Mouse (Mus musculus) urinary bladder, postnatal 0 days (tissue): ENCODE data around the gene Olfr177. TPM values are rescaled to one million over a fixed set of nuclear protein-coding genes. Genes with fewer than 3 reads are reported as not detected.

Experiments used
- polyA plus RNA-seq: library from polyadenylated mRNA; unstranded; fragments of >200 nt; fragmentation: Nextera tagmentation; extraction: Ambion mirVana; gene quantifications from 2 replicates; pipeline ENCODE4 v1.2.1, GENCODE M21; 2015

Gene Olfr177
- not detected in 2 replicates for polyA plus RNA-seq

DNA sequence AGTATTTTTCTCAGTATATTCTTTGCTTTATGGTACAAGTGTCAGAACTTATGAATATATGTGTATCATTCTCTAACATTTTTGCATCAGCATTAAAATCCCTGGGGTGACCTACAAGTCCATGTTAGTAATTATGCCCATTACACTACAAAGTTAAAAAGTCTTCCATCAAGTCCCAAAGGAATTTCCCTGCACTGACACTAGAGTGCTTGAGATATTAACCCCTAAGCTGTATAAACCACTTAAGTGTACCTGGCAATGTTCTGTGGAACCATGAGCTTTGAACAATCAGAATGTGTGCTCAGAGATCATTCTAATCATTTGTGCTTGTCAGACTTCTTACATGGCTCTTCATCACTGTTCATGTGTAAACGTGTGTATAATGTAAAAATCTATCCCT lies at the start of gene Olfr177:
Gene Olfr177 (minus strand): TSS at position 101 of the 400 bp plus-strand sequence.

DNA sequence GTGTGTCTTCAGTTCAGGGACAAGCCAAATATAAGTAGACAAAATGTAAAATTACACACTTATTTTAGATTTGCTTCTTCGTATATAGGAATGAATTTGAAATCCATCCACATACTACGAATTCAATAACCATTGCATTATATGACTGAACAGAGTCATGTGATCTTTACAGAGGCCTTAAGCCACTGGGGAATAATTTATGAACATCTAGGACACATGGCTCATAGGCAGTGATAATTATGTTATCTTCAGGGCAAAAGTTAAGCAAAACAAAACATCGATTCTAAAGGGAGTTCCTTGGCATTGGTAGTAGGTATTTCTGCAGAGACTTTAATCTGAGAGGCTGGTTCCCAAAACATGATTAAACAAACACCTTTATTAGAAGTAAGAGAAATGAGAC lies 17.4 kb upstream of the Olfr177 start, which contains the start of gene Olfr178:
Gene Olfr178 (minus strand): TSS at position 101 of the 400 bp plus-strand sequence.

DNA sequence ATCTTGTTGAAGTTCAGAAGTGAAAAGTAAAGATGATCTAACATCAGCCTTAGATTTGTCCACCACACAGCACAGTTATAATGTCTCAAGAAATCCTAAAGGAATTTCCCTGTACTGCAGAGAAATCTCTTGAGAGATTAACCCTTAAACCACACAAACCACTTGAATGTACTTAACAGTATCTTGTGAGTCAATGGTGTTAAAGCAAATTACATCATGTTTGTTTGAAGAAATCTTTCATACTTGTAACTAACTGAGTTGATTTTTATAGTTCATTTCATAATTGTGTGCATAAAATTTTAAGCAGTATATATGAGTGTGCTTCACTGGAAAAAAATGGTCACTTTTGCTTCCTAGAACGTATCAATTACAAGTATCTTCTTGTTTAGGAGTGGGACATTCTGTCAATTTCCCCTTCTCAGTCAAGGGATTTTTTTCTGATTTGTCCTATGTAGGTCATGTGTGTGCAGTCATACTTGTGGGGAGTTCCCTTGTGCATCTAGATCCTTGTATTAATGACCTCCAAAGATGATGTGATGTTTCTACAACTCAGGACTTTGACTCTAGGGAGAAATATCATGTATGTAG lies 47.7 kb downstream of the Olfr177 start, which contains the start of gene Olfr175-ps1:
Gene Olfr175-ps1 (minus strand): TSS at position 51 of the 588 bp plus-strand sequence.

Other genes with a start within 250 kb of the Olfr177 start
- not detected in 2 replicates for gene E330017A01Rik, start 236.0 kb downstream of the Olfr177 start, polyA plus RNA-seq
- 18.8 and 24.2 TPM in 2 replicates for gene Cpox, start 204.5 kb downstream of the Olfr177 start, polyA plus RNA-seq
- not detected in 2 replicates for gene Gpr15, start 155.7 kb downstream of the Olfr177 start, polyA plus RNA-seq
- gene Cldnd1, start 146.9 kb downstream of the Olfr177 start, polyA plus RNA-seq, result 92.0 and 115 TPM in 2 replicates
- gene Olfr172, start 111.6 kb downstream of the Olfr177 start, polyA plus RNA-seq, result not detected in 2 replicates
- gene Olfr173, start 74.5 kb downstream of the Olfr177 start, polyA plus RNA-seq, result not detected in 2 replicates
- gene Olfr175-ps1, start 48.0 kb downstream of the Olfr177 start, polyA plus RNA-seq, result not detected in 2 replicates
- gene Olfr178, start 17.3 kb upstream of the Olfr177 start, polyA plus RNA-seq, result not detected in 2 replicates
- gene Olfr181, start 54.0 kb upstream of the Olfr177 start, polyA plus RNA-seq, result not detected in 2 replicates
- gene Olfr180, start 54.6 kb upstream of the Olfr177 start, polyA plus RNA-seq, result not detected in 2 replicates
- gene Olfr183, start 120.6 kb upstream of the Olfr177 start, polyA plus RNA-seq, result not detected in 2 replicates
- not detected in 2 replicates for gene Olfr186, start 155.5 kb upstream of the Olfr177 start, polyA plus RNA-seq
- gene Olfr187, start 165.0 kb upstream of the Olfr177 start, polyA plus RNA-seq, result not detected in 2 replicates
- gene Olfr190, start 203.2 kb upstream of the Olfr177 start, polyA plus RNA-seq, result not detected in 2 replicates
- not detected in 2 replicates for gene Olfr191, start 215.1 kb upstream of the Olfr177 start, polyA plus RNA-seq
- gene Olfr193, start 237.1 kb upstream of the Olfr177 start, polyA plus RNA-seq, result not detected in 2 replicates
- not detected in 2 replicates for gene Olfr194, start 246.3 kb upstream of the Olfr177 start, polyA plus RNA-seq